Mouse (Mus musculus): Measurements from ENCODE around the gene Cacng5. TPM values are rescaled to one million over a fixed set of nuclear protein-coding genes. Genes with fewer than 3 reads are reported as not detected.

Gene Cacng5
- polyA plus RNA-seq, 1 experiment from 2014 or later = 0.70 TPM

DNA sequence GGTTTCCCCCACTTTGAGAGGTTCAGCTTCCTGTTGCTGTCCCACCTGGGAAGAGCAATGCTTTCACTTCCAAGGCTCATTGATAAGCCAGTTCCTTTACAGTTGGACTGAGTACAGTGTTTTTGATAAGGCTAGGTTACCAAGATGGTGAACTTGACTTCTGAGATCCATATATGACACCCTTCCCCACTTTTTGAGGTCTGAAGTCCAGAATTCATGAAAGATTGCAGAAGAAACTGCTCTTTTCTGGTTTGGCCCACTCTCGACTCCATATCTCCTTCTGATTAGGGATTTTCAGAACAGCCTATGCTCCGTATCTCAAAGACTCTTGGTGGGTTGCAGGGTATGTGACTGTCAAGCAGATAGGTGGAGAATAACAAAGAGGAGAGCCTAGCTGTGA, 22.1 kb upstream of the Cacng5 start:
- no peaks in the 10 kb centered on the region for H3K27me3 ChIP-seq (replicated peaks; ENCODE audit: control insufficient read depth, insufficient read depth, low read length)
- H3K27ac ChIP-seq (ENCODE audit: low read depth, low read length) = no peak overlapping the region
- peaks cover 3% of the 10 kb centered on the region; the same call in 1 of the 2 replicates for H3K36me3 ChIP-seq (ENCODE audit: control insufficient read depth, insufficient read depth, low read length)
- ATAC-seq (replicated peaks; ENCODE audit: low FRiP score) (no peak), DNase-seq (ENCODE audit: low spot score) (no peak)
- H3K4me2 ChIP-seq = no peak overlapping the region
- H3K9me3 ChIP-seq (ENCODE audit: control insufficient read depth, low read length) = peaks cover 6% of the 10 kb centered on the region; the same call in 1 of the 2 replicates
- no peaks in the 10 kb centered on the region for H3K4me1 ChIP-seq (replicated peaks; ENCODE audit: control insufficient read depth, insufficient read depth, low read length)
- H3K9ac ChIP-seq (ENCODE audit: low read depth, low read length) = no peak overlapping the region
- H3K4me3 ChIP-seq (ENCODE audit: low read depth, low read length) = no peak overlapping the region
- WGBS = 77% methylated on average over 2 of the region's 2 CpGs

DNA sequence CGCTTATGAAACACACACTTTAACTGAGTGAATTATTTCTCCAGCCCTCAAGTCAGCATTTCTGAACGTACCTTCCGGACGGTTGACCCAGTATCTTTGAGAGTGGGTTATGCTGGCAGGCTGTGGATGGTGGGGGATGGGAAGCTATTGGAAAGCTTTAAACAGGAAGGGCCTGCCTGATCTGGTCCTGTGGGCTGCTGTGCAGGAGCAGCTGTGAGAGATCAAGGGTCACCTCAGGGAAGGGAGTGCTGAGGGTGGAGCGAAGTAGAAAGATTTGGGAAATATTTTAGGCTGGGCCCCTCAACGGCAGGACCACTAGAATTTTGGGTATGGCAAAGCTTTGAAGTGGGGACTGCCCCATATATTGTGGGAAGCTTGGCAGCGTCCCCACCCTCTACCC, 16.9 kb upstream of the Cacng5 start:
- Histone ChIP-seq H3K27ac (ENCODE audit: low read depth, low read length) (no peak overlapping the region), H3K4me2 (no peak overlapping the region), H3K4me1 (replicated peaks; ENCODE audit: control insufficient read depth, insufficient read depth, low read length) (no peaks in the 10 kb centered on the region), H3K9me3 (ENCODE audit: control insufficient read depth, low read length) (no peaks in the 10 kb centered on the region), H3K36me3 (ENCODE audit: control insufficient read depth, insufficient read depth, low read length) (no peaks in the 10 kb centered on the region), H3K9ac (ENCODE audit: low read depth, low read length) (no peak overlapping the region), H3K27me3 (replicated peaks; ENCODE audit: control insufficient read depth, insufficient read depth, low read length) (no peaks in the 10 kb centered on the region), H3K4me3 (ENCODE audit: low read depth, low read length) (no peak overlapping the region)
- ATAC-seq (replicated peaks; ENCODE audit: low FRiP score) (no peak), DNase-seq (ENCODE audit: low spot score) (no peak)
- WGBS = 72% methylated on average over 7 of the region's 7 CpGs

DNA sequence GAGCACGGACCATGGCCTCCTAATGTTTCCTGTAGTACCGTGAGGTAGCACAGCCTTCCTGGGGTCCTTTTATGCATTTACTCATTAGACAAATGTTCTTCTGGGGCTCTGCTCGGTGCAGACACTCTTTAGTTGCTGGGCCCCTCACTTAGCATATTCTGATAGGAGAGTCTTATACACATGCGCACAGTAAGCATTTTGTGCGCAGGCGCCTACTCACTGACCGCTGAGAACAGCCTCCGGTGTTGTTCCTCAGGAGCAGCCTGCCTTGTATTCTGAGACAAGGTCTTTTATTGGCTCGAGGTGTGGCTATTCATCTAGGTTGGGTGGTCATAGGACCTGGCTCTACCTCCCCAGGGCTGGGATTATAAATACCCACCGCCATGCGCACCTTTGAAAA, 16.4 kb upstream of the Cacng5 start:
- H3K27ac ChIP-seq (ENCODE audit: low read depth, low read length) = no peak overlapping the region
- H3K36me3 ChIP-seq (ENCODE audit: control insufficient read depth, insufficient read depth, low read length) = no peaks in the 10 kb centered on the region
- ATAC-seq (replicated peaks; ENCODE audit: low FRiP score) (no peak), DNase-seq (ENCODE audit: low spot score) (no peak)
- H3K4me2 ChIP-seq = no peak overlapping the region
- H3K27me3 ChIP-seq (replicated peaks; ENCODE audit: control insufficient read depth, insufficient read depth, low read length) = no peaks in the 10 kb centered on the region
- no peak overlapping the region for H3K4me3 ChIP-seq (ENCODE audit: low read depth, low read length)
- WGBS = 81% methylated on average over 11 of the region's 11 CpGs
- H3K9ac ChIP-seq (ENCODE audit: low read depth, low read length) = no peak overlapping the region
- no peaks in the 10 kb centered on the region for H3K4me1 ChIP-seq (replicated peaks; ENCODE audit: control insufficient read depth, insufficient read depth, low read length)
- no peaks in the 10 kb centered on the region for H3K9me3 ChIP-seq (ENCODE audit: control insufficient read depth, low read length)

DNA sequence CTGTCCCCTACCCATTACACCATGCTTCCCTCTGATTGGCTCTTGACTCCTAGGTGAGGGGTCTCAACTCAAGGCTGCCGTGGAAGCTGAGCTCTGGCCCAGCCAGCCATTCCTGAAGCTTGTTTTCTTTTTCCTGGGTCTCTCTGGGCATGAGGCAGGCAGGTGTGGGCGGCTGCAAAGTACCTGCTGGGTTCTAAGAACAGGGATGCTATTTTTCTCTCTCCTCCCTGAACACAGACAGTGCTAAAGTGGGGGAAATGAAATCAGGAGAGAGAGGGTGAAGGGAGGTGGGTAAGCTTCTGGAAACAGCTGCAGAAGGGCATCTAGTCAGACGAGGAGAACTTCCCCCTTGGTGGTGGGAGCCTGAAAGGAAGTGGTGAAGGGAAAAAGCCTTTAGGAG, 14.9 kb upstream of the Cacng5 start:
- H3K27ac ChIP-seq (ENCODE audit: low read depth, low read length) = no peak overlapping the region
- ATAC-seq (replicated peaks; ENCODE audit: low FRiP score) (no peak), DNase-seq (ENCODE audit: low spot score) (no peak)
- H3K4me3 ChIP-seq (ENCODE audit: low read depth, low read length) = no peak overlapping the region
- no peaks in the 10 kb centered on the region for H3K27me3 ChIP-seq (replicated peaks; ENCODE audit: control insufficient read depth, insufficient read depth, low read length)
- H3K4me2 ChIP-seq = no peak overlapping the region
- H3K9me3 ChIP-seq (ENCODE audit: control insufficient read depth, low read length) = no peaks in the 10 kb centered on the region
- no peaks in the 10 kb centered on the region for H3K4me1 ChIP-seq (replicated peaks; ENCODE audit: control insufficient read depth, insufficient read depth, low read length)
- no peak overlapping the region for H3K9ac ChIP-seq (ENCODE audit: low read depth, low read length)
- H3K36me3 ChIP-seq (ENCODE audit: control insufficient read depth, insufficient read depth, low read length) = no peaks in the 10 kb centered on the region
- WGBS = 44% methylated on average over 3 of the region's 3 CpGs

DNA sequence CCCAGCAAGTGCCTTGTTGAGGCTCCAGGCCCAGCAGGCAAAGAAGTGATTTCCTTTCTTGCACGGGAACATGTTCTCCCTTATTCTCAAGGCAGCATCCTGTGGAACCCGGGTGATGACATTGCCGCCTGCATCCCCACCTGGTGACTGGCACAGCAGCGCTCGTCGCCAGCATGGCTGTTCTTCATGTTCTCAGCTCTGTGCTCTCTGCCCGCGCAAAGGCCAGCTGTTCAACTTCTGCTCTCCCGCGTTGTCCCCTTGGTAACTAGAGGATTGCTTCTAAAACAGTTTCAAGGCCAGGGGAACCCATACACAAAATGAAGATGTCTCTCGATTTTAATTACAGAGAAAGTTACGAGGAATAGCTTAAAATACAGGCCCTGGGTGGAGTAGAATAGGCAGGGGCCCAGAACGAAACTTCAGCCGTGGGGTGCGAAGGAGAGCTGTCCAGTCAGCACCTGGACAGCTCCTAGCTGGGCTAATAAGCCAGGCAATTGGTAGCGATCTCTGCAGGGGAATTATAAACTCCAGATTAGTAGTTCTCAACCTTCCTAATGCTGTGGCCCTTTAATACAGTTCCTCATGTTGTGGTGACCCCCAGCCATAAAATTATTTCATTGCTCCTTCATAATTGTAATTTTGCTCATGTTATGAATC, 5.1 kb upstream of the Cacng5 start:
- H3K9ac ChIP-seq (ENCODE audit: low read depth, low read length) = no peak overlapping the region
- 44% methylated on average over 16 of the region's 16 CpGs for WGBS
- no peak for DNase-seq (ENCODE audit: low spot score)
- no peaks in the 10 kb centered on the region for H3K36me3 ChIP-seq (ENCODE audit: control insufficient read depth, insufficient read depth, low read length)
- H3K27ac ChIP-seq (ENCODE audit: low read depth, low read length) = no peak overlapping the region
- no peak overlapping the region for H3K4me2 ChIP-seq
- ATAC-seq (replicated peaks; ENCODE audit: low FRiP score) = no peak
- no peaks in the 10 kb centered on the region for H3K4me1 ChIP-seq (replicated peaks; ENCODE audit: control insufficient read depth, insufficient read depth, low read length)
- H3K27me3 ChIP-seq (replicated peaks; ENCODE audit: control insufficient read depth, insufficient read depth, low read length) = peaks cover 11% of the 10 kb centered on the region
- H3K4me3 ChIP-seq (ENCODE audit: low read depth, low read length) = no peak overlapping the region
- H3K9me3 ChIP-seq (ENCODE audit: control insufficient read depth, low read length) = no peaks in the 10 kb centered on the region

DNA sequence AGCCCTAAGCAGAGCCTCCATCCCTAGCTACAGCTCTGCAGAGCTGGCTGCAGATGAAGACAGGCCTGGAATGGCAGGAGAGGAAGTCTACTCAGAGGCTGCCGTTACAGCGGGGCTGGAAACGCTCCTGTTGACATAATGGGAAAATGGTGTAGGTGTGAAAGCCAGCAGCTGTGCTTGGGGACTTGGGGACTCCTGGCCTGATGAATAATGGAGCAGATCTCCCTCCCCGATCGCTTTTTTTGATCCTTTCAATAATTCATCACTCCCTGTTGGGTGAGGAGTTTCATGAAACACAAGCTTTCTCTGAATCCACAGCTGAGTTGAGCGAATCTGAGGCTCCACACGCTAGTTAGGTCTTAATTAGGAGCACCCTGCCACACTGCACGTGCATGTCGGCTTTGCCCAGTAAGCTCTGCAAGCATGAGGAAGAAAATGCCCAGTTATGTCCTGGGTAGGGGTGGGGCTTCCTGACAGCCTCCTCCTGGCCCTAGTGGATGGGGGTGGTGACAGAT, 2.9 kb upstream of the Cacng5 start:
- ATAC-seq (replicated peaks; ENCODE audit: low FRiP score) = no peak
- H3K9me3 ChIP-seq (ENCODE audit: control insufficient read depth, low read length) = no peaks in the 10 kb centered on the region
- H3K4me2 ChIP-seq = no peak overlapping the region
- H3K27me3 ChIP-seq (replicated peaks; ENCODE audit: control insufficient read depth, insufficient read depth, low read length) = peaks cover 24% of the 10 kb centered on the region
- H3K9ac ChIP-seq (ENCODE audit: low read depth, low read length) = no peak overlapping the region
- H3K4me3 ChIP-seq (ENCODE audit: low read depth, low read length) = no peak overlapping the region
- H3K36me3 ChIP-seq (ENCODE audit: control insufficient read depth, insufficient read depth, low read length) = no peaks in the 10 kb centered on the region
- no peak overlapping the region for H3K27ac ChIP-seq (ENCODE audit: low read depth, low read length)
- no peaks in the 10 kb centered on the region for H3K4me1 ChIP-seq (replicated peaks; ENCODE audit: control insufficient read depth, insufficient read depth, low read length)
- DNase-seq (ENCODE audit: low spot score) = no peak
- 67% methylated on average over 9 of the region's 9 CpGs for WGBS

DNA sequence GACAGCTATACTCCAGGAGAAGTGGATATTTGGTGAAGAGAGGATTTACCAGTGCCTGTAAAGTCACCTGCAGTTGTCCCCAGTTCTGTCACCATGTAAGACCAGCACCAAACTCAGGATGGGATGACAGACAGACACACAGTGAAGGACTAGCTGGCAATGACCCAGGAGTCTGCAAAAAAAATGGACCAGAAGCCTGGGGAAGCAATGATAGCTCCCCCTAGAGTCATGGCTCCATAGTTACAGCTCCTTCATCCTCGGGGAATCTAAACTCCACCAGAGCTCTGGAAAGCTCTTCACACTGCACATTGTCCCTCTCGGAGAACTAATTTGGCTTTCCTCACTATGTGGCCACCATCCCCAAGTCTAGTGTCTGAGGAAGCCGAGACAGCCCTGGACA, 1.5 kb downstream of the Cacng5 start:
- DNase-seq (ENCODE audit: low spot score) = no peak
- no peak overlapping the region for H3K9ac ChIP-seq (ENCODE audit: low read depth, low read length)
- H3K27ac ChIP-seq (ENCODE audit: low read depth, low read length) = no peak overlapping the region
- H3K9me3 ChIP-seq (ENCODE audit: control insufficient read depth, low read length) = no peaks in the 10 kb centered on the region
- H3K4me1 ChIP-seq (replicated peaks; ENCODE audit: control insufficient read depth, insufficient read depth, low read length) = no peaks in the 10 kb centered on the region
- no peak overlapping the region for H3K4me3 ChIP-seq (ENCODE audit: low read depth, low read length)
- ATAC-seq (replicated peaks; ENCODE audit: low FRiP score) = no peak
- H3K27me3 ChIP-seq (replicated peaks; ENCODE audit: control insufficient read depth, insufficient read depth, low read length) = peaks cover 24% of the 10 kb centered on the region
- no peak overlapping the region for H3K4me2 ChIP-seq
- 47% methylated on average over 3 of the region's 3 CpGs for WGBS
- H3K36me3 ChIP-seq (ENCODE audit: control insufficient read depth, insufficient read depth, low read length) = no peaks in the 10 kb centered on the region

DNA sequence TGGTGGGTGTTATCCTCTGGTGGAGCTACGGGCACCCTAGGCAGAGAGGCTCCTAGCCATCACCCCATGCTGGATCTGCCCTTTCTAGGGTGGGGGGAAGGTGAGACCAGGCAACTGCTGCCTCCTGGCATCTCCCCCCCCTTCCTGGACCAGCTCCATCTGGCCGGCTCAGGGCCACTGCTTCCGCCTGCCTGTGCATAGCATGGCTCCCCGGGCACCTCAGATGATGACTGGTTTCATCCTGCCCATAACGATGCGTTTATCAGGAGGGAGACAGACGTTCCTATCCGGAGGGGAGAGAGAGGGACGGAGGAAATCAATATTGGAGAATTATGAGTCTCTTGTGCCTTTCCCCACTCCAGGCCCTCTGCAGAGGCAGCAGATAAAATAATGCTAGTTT, 9.5 kb downstream of the Cacng5 start:
- Histone ChIP-seq H3K9me3 (ENCODE audit: control insufficient read depth, low read length) (no peaks in the 10 kb centered on the region), H3K4me1 (replicated peaks; ENCODE audit: control insufficient read depth, insufficient read depth, low read length) (no peaks in the 10 kb centered on the region), H3K36me3 (ENCODE audit: control insufficient read depth, insufficient read depth, low read length) (no peaks in the 10 kb centered on the region), H3K27ac (ENCODE audit: low read depth, low read length) (no peak overlapping the region), H3K4me3 (ENCODE audit: low read depth, low read length) (no peak overlapping the region), H3K4me2 (no peak overlapping the region), H3K27me3 (replicated peaks; ENCODE audit: control insufficient read depth, insufficient read depth, low read length) (no peaks in the 10 kb centered on the region), H3K9ac (ENCODE audit: low read depth, low read length) (no peak overlapping the region)
- ATAC-seq (replicated peaks; ENCODE audit: low FRiP score) (no peak), DNase-seq (ENCODE audit: low spot score) (no peak)
- WGBS = 68% methylated on average over 9 of the region's 9 CpGs

DNA sequence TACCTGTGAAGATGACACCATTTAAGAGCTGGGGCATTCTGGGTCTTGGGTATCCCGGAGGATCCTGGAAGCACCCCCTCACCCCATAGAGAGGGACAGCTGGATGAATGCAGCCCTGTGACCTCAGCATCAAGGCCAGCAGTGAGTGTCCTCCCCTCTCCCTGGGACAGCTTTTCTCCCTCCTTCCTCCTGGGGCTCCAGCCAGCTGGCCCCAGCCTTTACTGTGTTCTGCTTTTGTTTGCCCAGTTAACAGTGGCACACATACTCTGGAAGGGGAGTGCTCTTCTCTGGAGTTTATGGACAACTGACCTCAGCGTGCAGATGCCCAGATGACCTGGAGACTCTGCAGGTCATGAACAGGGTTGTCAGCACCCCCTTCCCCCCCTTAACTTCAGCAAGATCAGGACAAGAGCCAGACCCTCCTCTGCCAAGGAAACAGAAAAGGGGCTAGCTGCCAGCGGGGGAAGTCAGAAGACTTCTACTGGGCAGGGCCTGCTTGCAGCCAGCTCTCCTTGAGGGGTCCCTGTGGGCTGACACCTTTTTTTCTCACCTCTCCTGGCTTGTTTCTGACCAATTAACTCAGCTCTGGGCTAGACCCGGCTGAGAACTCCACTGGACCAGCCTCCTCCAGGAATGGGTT, 10.8 kb downstream of the Cacng5 start:
- no peaks in the 10 kb centered on the region for H3K27me3 ChIP-seq (replicated peaks; ENCODE audit: control insufficient read depth, insufficient read depth, low read length)
- WGBS = 28% methylated on average over 4 of the region's 4 CpGs
- ATAC-seq (replicated peaks; ENCODE audit: low FRiP score) = no peak

More for the DNA sequence above, 10.8 kb downstream of the Cacng5 start:
- no peaks in the 10 kb centered on the region for H3K4me1 ChIP-seq (replicated peaks; ENCODE audit: control insufficient read depth, insufficient read depth, low read length)
- H3K36me3 ChIP-seq (ENCODE audit: control insufficient read depth, insufficient read depth, low read length) = no peaks in the 10 kb centered on the region
- H3K27ac ChIP-seq (ENCODE audit: low read depth, low read length) = no peak overlapping the region
- no peak overlapping the region for H3K4me2 ChIP-seq
- no peak overlapping the region for H3K9ac ChIP-seq (ENCODE audit: low read depth, low read length)
- H3K4me3 ChIP-seq (ENCODE audit: low read depth, low read length) = no peak overlapping the region
- no peak for DNase-seq (ENCODE audit: low spot score)
- no peaks in the 10 kb centered on the region for H3K9me3 ChIP-seq (ENCODE audit: control insufficient read depth, low read length)

Measured in liver, embryonic 11.5 days (tissue).